Mouse (Mus musculus): ENCODE measurements around the gene 2310046K23Rik. TPM values are rescaled to one million over a fixed set of nuclear protein-coding genes. Genes with fewer than 3 reads are reported as not detected.
"Not testable (repeated sequence)": the region's sequence is repeated elsewhere in the genome, so short reads cannot be mapped to it uniquely, and the experiment has no call there.

Gene 2310046K23Rik
- polyA plus RNA-seq, 1 experiment from 2014 or later, result not detected

DNA sequence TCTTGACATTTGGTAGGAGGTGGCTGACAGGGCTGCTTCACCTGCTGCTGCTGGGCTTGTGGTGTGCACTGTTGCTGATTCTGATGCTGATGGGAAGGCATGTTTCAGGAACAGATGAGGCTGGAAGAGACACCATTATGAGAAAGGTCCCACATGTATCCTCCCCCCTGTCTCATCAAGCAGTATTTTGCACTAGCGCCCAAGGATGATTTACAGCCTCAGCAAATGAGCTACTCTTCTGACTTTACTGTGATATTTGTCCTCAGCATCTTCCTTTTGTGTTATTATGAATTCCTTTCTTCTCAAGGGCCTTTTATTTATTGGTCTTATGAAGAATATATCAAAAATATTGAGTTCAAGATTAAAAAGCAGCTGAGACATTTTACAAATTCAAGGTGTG is 33.9 kb downstream of the 2310046K23Rik start, which contains the start of gene Sprr4:
Gene Sprr4, minus strand, starts transcription at position 101 of the 400 bp plus-strand sequence.
- H3K27ac ChIP-seq, result no peak within 1 kb of the TSS
- ATAC-seq (ENCODE audit: low FRiP score), result no peak
- no peaks in the 10 kb centered on the region for H3K4me1 ChIP-seq
- H3K9ac ChIP-seq, result no peak within 1 kb of the TSS
- no peaks in the 10 kb centered on the region for H3K9me3 ChIP-seq (replicated peaks)
- WGBS, result 85% methylated on average over 1 of the region's 1 CpGs
- no peak within 1 kb of the TSS for H3K4me3 ChIP-seq
- no peaks in the 10 kb centered on the region for H3K36me3 ChIP-seq
- H3K4me2 ChIP-seq (replicated peaks), result no peak within 1 kb of the TSS
- H3K27me3 ChIP-seq, result no peaks in the 10 kb centered on the region

DNA sequence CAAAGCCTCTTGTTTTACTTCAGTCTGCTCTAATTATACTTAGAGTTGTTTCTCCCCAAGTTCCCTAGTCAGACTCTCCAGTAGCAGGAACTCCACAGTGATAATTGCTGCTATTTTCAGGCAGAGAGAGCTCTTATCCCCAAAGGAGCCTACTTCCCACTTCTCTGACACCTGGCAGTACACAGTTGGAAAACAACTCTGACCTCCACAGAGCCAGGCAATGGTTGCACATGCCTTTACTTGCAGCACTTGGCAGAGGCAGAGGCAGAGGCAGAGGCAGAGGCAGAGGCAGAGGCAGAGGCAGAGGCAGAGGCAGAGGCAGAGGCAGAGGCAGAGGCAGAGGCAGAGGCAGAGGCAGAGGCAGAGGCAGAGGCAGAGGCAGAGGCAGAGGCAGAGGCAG is 44.0 kb downstream of the 2310046K23Rik start:
- not testable (repeated sequence) for ATAC-seq (ENCODE audit: low FRiP score); H3K36me3 ChIP-seq; H3K4me2 ChIP-seq (replicated peaks); H3K27ac ChIP-seq; H3K4me3 ChIP-seq; H3K9ac ChIP-seq; H3K27me3 ChIP-seq; H3K9me3 ChIP-seq (replicated peaks); H3K4me1 ChIP-seq

DNA sequence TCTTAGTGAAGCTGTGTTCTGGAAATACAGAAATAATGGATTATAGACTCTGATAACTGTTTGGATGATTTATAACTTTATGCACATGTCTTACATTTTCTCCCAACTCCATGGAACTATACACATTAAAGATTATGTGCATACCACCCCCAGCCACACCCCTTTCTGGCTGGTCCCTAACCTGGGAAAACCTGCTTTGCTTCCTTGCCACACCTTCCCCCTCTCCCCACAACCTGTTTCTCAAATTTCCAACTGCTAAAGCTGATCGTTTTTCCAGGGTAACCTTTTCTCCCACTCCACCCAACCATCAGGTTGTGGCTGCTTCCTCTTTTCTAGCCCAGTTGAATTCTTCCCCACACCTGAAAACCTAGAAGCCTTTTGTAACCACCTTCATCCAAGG is 48.0 kb downstream of the 2310046K23Rik start:
- WGBS, result 39% methylated on average over 1 of the region's 1 CpGs
- H3K9me3 ChIP-seq (replicated peaks), result no peaks in the 10 kb centered on the region

DNA sequence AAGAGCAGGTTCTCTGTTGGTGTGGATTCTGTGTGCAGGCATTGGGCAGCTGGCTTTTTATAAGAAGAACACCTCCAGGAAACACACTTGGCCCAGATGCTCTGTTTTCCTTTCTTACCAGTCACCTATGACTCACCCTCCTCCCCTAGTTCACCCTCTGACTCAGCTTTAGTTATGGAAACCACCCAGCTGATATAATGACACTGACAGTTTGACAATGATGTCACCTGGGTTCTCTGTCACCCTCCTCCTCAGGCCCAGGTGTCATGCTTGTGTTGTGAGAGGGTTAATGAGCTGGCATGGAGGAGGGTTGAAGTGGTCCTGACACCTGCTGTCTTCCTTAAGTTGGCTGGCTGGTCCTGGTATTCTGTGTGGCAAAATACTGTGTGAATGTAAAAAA is 48.4 kb downstream of the 2310046K23Rik start, which contains the start of gene Sprr1a:
Gene Sprr1a, minus strand, starts transcription at position 33 of the 400 bp plus-strand sequence.
- Histone ChIP-seq H3K9ac (no peak within 1 kb of the TSS), H3K4me3 (no peak within 1 kb of the TSS), H3K36me3 (no peaks in the 10 kb centered on the region), H3K27me3 (no peaks in the 10 kb centered on the region), H3K4me1 (no peaks in the 10 kb centered on the region), H3K9me3 (replicated peaks) (no peaks in the 10 kb centered on the region), H3K4me2 (replicated peaks) (no peak within 1 kb of the TSS), H3K27ac (no peak within 1 kb of the TSS)
- no peak for ATAC-seq (ENCODE audit: low FRiP score)

More for the DNA sequence above, 48.0 kb downstream of the 2310046K23Rik start:
- Histone ChIP-seq H3K4me2 (replicated peaks) (no peak overlapping the region), H3K4me1 (no peaks in the 10 kb centered on the region), H3K27me3 (no peaks in the 10 kb centered on the region), H3K9ac (no peak overlapping the region), H3K36me3 (no peaks in the 10 kb centered on the region), H3K27ac (no peak overlapping the region), H3K4me3 (no peak overlapping the region)
- no peak for ATAC-seq (ENCODE audit: low FRiP score)

Other genes starting within 250 kb of the 2310046K23Rik start
- gene Sprr2a3, start 249.1 kb downstream of the 2310046K23Rik start, polyA plus RNA-seq (2016; fragmentation: Nextera tagmentation; extraction: Ambion mirVana), result not detected in 2 replicates
- gene Sprr2b, start 217.9 kb downstream of the 2310046K23Rik start, polyA plus RNA-seq (2016; fragmentation: Nextera tagmentation; extraction: Ambion mirVana), result 2.5 TPM in 2 replicates
- not detected in 2 replicates for gene Sprr2d, start 195.4 kb downstream of the 2310046K23Rik start, polyA plus RNA-seq (2016; fragmentation: Nextera tagmentation; extraction: Ambion mirVana)
- gene Sprr2e, start 182.4 kb downstream of the 2310046K23Rik start, polyA plus RNA-seq (2016; fragmentation: Nextera tagmentation; extraction: Ambion mirVana), result not detected in 2 replicates
- gene Sprr2f, start 169.3 kb downstream of the 2310046K23Rik start, polyA plus RNA-seq (2016; fragmentation: Nextera tagmentation; extraction: Ambion mirVana), result not detected in 2 replicates
- not detected in 2 replicates for gene Sprr2h, start 148.8 kb downstream of the 2310046K23Rik start, polyA plus RNA-seq (2016; fragmentation: Nextera tagmentation; extraction: Ambion mirVana)
- not detected in 2 replicates for gene Sprr2i, start 126.5 kb downstream of the 2310046K23Rik start, polyA plus RNA-seq (2016; fragmentation: Nextera tagmentation; extraction: Ambion mirVana)
- not detected in 2 replicates for gene Sprr2j-ps, start 116.4 kb downstream of the 2310046K23Rik start, polyA plus RNA-seq (2016; fragmentation: Nextera tagmentation; extraction: Ambion mirVana)
- 8.3 and 10.0 TPM in 2 replicates for gene Gm9774, start 105.1 kb downstream of the 2310046K23Rik start, polyA plus RNA-seq (2016; fragmentation: Nextera tagmentation; extraction: Ambion mirVana)
- not detected in 2 replicates for gene Sprr2k, start 101.9 kb downstream of the 2310046K23Rik start, polyA plus RNA-seq (2016; fragmentation: Nextera tagmentation; extraction: Ambion mirVana)
- not detected in 2 replicates for gene Sprr1b, start 95.7 kb downstream of the 2310046K23Rik start, polyA plus RNA-seq (2016; fragmentation: Nextera tagmentation; extraction: Ambion mirVana)
- gene Sprr3, start 75.8 kb downstream of the 2310046K23Rik start, polyA plus RNA-seq (2016; fragmentation: Nextera tagmentation; extraction: Ambion mirVana), result not detected in 2 replicates
- gene Sprr1a, start 48.6 kb downstream of the 2310046K23Rik start, polyA plus RNA-seq (2016; fragmentation: Nextera tagmentation; extraction: Ambion mirVana), result not detected in 2 replicates
- gene Sprr4, start 34.0 kb downstream of the 2310046K23Rik start, polyA plus RNA-seq (2016; fragmentation: Nextera tagmentation; extraction: Ambion mirVana), result not detected in 2 replicates
- gene Ivl, start 39.2 kb upstream of the 2310046K23Rik start, polyA plus RNA-seq (2016; fragmentation: Nextera tagmentation; extraction: Ambion mirVana), result 0.14 TPM in 1 of 2 replicates, not detected in the other
- not detected in 2 replicates for gene Smcp, start 54.5 kb upstream of the 2310046K23Rik start, polyA plus RNA-seq (2016; fragmentation: Nextera tagmentation; extraction: Ambion mirVana)
- not detected in 2 replicates for gene 2210017I01Rik, start 73.0 kb upstream of the 2310046K23Rik start, polyA plus RNA-seq (2016; fragmentation: Nextera tagmentation; extraction: Ambion mirVana)
- not detected in 2 replicates for gene Lce6a, start 87.1 kb upstream of the 2310046K23Rik start, polyA plus RNA-seq (2016; fragmentation: Nextera tagmentation; extraction: Ambion mirVana)
- gene Lce1a1, start 113.8 kb upstream of the 2310046K23Rik start, polyA plus RNA-seq (2016; fragmentation: Nextera tagmentation; extraction: Ambion mirVana), result not detected in 2 replicates
- gene Lce1b, start 122.4 kb upstream of the 2310046K23Rik start, polyA plus RNA-seq (2016; fragmentation: Nextera tagmentation; extraction: Ambion mirVana), result not detected in 2 replicates
- gene Lce1a2, start 135.8 kb upstream of the 2310046K23Rik start, polyA plus RNA-seq (2016; fragmentation: Nextera tagmentation; extraction: Ambion mirVana), result not detected in 2 replicates
- gene Lce1c, start 144.7 kb upstream of the 2310046K23Rik start, polyA plus RNA-seq (2016; fragmentation: Nextera tagmentation; extraction: Ambion mirVana), result not detected in 2 replicates
- gene Lce1d, start 152.7 kb upstream of the 2310046K23Rik start, polyA plus RNA-seq (2016; fragmentation: Nextera tagmentation; extraction: Ambion mirVana), result not detected in 2 replicates
- not detected in 2 replicates for gene Lce1e, start 174.6 kb upstream of the 2310046K23Rik start, polyA plus RNA-seq (2016; fragmentation: Nextera tagmentation; extraction: Ambion mirVana)
- not detected in 2 replicates for gene Lce1f, start 185.8 kb upstream of the 2310046K23Rik start, polyA plus RNA-seq (2016; fragmentation: Nextera tagmentation; extraction: Ambion mirVana)
- not detected in 2 replicates for gene Gm38119, start 204.6 kb upstream of the 2310046K23Rik start, polyA plus RNA-seq (2016; fragmentation: Nextera tagmentation; extraction: Ambion mirVana)
- not detected in 2 replicates for gene Lce1g, start 217.8 kb upstream of the 2310046K23Rik start, polyA plus RNA-seq (2016; fragmentation: Nextera tagmentation; extraction: Ambion mirVana)
- not detected in 2 replicates for gene Lce1h, start 230.6 kb upstream of the 2310046K23Rik start, polyA plus RNA-seq (2016; fragmentation: Nextera tagmentation; extraction: Ambion mirVana)
- gene Lce1i, start 244.4 kb upstream of the 2310046K23Rik start, polyA plus RNA-seq (2016; fragmentation: Nextera tagmentation; extraction: Ambion mirVana), result not detected in 2 replicates